Comparison of ENCODE assay signal across 8 mouse cellular contexts in the genomic region with DNA sequence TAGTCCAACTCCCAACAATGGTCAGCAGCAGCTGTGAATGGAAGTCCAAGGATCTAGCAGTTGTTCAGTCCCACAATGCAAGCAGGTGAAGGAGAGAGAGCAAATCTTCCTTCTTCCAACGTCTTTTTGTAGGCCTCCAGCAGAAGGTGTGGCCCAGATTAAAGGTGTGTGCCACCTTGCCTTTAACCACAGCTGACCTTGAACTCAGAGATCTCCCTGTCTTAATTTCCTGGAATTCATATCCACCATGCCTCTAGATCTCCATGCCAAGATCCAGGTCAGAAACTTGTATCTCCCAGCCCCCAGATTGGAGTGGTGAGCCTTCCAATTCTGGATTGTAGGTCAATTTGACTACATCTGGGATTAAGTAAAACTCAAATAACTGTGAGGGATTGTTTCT. TPM values are rescaled to one million over a fixed set of nuclear protein-coding genes. Genes with fewer than 3 reads are reported as not detected.
DNase-seq lines count a peak whose midpoint lies in the region; ATAC-seq lines count a peak whose summit lies in the region.

A gene (minus strand): TSS at position 101 of the 400 bp plus-strand sequence.

- H3K9me3 ChIP-seq in megakaryocyte, embryonic 14.5 days = no peaks in the 10 kb centered on the region

- DNase-seq in frontal cortex, adult 2 months (ENCODE audit: extremely low spot score in 1 of 2, low spot score in 1 of 2) = no peak
- no peak for DNase-seq in frontal cortex, postnatal 36 days (ENCODE audit: low spot score in 2 of 2)
- no peak for DNase-seq in adrenal gland, postnatal 25 days
- DNase-seq in gastrocnemius, postnatal 14 days = no peak
- DNase-seq in right cerebral cortex, adult 2 months (ENCODE audit: low spot score in 2 of 2) = no peak
- DNase-seq in right cerebral cortex, postnatal 36 days (ENCODE audit: low spot score in 2 of 2) = no peak

- no peaks in the 10 kb centered on the region for H3K27me3 ChIP-seq in megakaryocyte, embryonic 14.5 days (replicated peaks)

- H3K36me3 ChIP-seq in megakaryocyte, embryonic 14.5 days (replicated peaks; ENCODE audit: low read length) = peaks cover under 1% of the 10 kb centered on the region

- H3K4me1 ChIP-seq in megakaryocyte, embryonic 14.5 days = peaks cover 17% of the 10 kb centered on the region

- intact Hi-C loops in gastrocnemius, postnatal 14 days (cut with DNase I; ENCODE audit: low total_unique reads) = no loop called here

- ATAC-seq in inflammation-experienced regulatory T-cells, adult 6 months = no peak

- peak within 1 kb of the TSS; percentile 95 for H3K4me3 ChIP-seq in megakaryocyte, embryonic 14.5 days (replicated peaks)

RNA-seq across cellular contexts. Expression of the gene that starts here (rescaled TPM):
- polyA plus RNA-seq in frontal cortex, adult 2 months (2012; rRNA removed) = 53.6 and 66.9 TPM in 2 replicates
- total RNA-seq in adrenal gland, postnatal 25 days (2021) = 60.2 and 67.5 TPM in 2 replicates
- total RNA-seq in gastrocnemius, postnatal 14 days (2021) = 10 to 100 TPM; 27.9 to 31.2 TPM
- polyA plus RNA-seq in inflammation-experienced regulatory T-cells, adult 6 months (2017; shearing (Covaris generic)) = 100 to 1,000 TPM; 115 to 197 (median 137) TPM
- polyA plus RNA-seq in megakaryocyte, embryonic 14.5 days (2012; ENCODE audit: insufficient read depth, low replicate concordance) = 5.3 and 15.9 TPM in 2 replicates
